Mouse (Mus musculus) ES-Bruce4 (cell line): ENCODE data around the gene Ndufs1. TPM values are rescaled to one million over a fixed set of nuclear protein-coding genes. Genes with fewer than 3 reads are reported as not detected.

ENCODE experiments used
- H3K27ac ChIP-seq: 2 replicates; pipeline ENCODE4 v1.5.1; 2012; ENCODE audit warnings: low read length, inconsistent platforms; ENCODE audit not compliant: insufficient read depth
- H3K27me3 ChIP-seq: 2 replicates; pipeline ENCODE4 v1.6.1; 2012; ENCODE audit warnings: mild to moderate bottlenecking, low read length, inconsistent platforms; ENCODE audit not compliant: control insufficient read depth, poor library complexity, insufficient read depth, severe bottlenecking
- H3K36me3 ChIP-seq: 2 replicates; pipeline ENCODE4 v1.6.1; 2012; ENCODE audit warnings: inconsistent platforms, mild to moderate bottlenecking, low read length, moderate library complexity; ENCODE audit not compliant: control insufficient read depth, poor library complexity, insufficient read depth, severe bottlenecking
- H3K4me1 ChIP-seq: one replicate; pipeline ENCODE4 v1.8.1; 2011; ENCODE audit warnings: low read length; ENCODE audit not compliant: control insufficient read depth, insufficient read depth
- H3K4me3 ChIP-seq: 2 replicates; pipeline ENCODE4 v1.5.1; 2011; ENCODE audit warnings: low read depth, mild to moderate bottlenecking, low read length
- H3K9ac ChIP-seq: 2 replicates; pipeline ENCODE4 v1.6.1; 2012; ENCODE audit warnings: low read depth, mild to moderate bottlenecking, inconsistent platforms; ENCODE audit not compliant: poor library complexity, severe bottlenecking
- H3K9me3 ChIP-seq: replicated peaks from 2 replicates; pipeline ENCODE4 v1.6.1; 2012; ENCODE audit warnings: mild to moderate bottlenecking, low read length, inconsistent platforms; ENCODE audit not compliant: control insufficient read depth, poor library complexity, insufficient read depth, severe bottlenecking
- CTCF ChIP-seq: IDR thresholded peaks from one replicate; pipeline ENCODE4 v1.8.1; 2011; ENCODE audit warnings: low read depth, low read length
- EP300 ChIP-seq: IDR thresholded peaks from 2 replicates; pipeline ENCODE4 v1.6.1; 2011; ENCODE audit warnings: low read depth, low read length; ENCODE audit not compliant: insufficient read depth
- POLR2A ChIP-seq: IDR thresholded peaks from one replicate; pipeline ENCODE4 v1.8.1; 2011; ENCODE audit warnings: low read length; ENCODE audit not compliant: insufficient read depth
- polyA plus RNA-seq: library from polyadenylated mRNA; stranded (reverse); fragments of >200 nt; gene quantifications from 2 replicates; pipeline ENCODE4 v1.2.4, GENCODE M21; 2011; ENCODE audit warnings: low read depth; ENCODE audit not compliant: missing spikeins, insufficient read depth, insufficient read length

Gene Ndufs1
- polyA plus RNA-seq, 1 experiment: 106 TPM

DNA sequence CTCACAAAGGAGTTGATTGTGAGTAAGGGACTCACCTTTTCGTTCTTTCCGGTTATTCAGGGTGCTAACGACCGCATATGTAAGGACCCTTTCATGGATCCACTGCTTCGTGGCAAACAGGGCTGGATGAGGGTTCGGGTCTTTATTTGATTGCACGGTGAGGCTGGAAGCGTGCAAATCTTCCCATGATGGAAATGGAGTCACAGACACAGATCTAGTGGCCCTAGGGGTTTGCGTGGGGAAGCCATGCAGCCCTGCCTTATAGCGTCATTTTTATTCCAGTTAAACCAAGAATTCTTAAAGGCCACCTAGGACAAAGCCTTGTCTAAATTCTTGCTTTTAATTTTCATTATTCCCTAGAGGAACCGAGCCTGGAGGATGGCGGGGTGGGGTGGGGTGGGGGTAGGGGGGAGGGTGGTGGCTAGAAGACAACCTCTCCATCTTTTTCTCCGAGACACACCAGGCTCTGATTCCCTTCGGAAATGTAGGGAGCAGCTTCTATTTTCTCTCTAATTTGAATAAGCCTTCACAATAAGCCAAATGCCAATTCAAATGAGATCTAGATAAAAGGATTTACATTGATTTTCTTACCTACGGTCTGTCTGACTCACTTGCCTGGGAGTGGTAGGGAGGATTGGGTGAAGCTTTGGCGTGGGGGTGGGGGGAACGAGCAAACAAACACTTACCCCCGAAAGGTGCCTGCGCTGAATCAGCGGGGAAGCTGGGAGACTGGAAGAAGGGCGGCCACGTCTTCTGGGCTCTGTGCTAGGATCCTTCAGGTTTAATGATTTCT is 37.0 kb upstream of the Ndufs1 start:
- Histone ChIP-seq H3K36me3 (peaks cover 7% of the 10 kb centered on the region; the same call in 1 of the 2 replicates), H3K9ac (peak overlapping the region; percentile 60; the same call in 1 of the 2 replicates), H3K27me3 (no peaks in the 10 kb centered on the region), H3K27ac (peak overlapping the region; percentile 95), H3K4me1 (peaks cover 6% of the 10 kb centered on the region), H3K4me3 (peak overlapping the region; percentile 34; the same call in 1 of the 2 replicates), H3K9me3 (no peaks in the 10 kb centered on the region)
- TF ChIP-seq EP300: peak; percentile 72; the same call in 1 of the 2 replicates
- TF ChIP-seq POLR2A: no peak

DNA sequence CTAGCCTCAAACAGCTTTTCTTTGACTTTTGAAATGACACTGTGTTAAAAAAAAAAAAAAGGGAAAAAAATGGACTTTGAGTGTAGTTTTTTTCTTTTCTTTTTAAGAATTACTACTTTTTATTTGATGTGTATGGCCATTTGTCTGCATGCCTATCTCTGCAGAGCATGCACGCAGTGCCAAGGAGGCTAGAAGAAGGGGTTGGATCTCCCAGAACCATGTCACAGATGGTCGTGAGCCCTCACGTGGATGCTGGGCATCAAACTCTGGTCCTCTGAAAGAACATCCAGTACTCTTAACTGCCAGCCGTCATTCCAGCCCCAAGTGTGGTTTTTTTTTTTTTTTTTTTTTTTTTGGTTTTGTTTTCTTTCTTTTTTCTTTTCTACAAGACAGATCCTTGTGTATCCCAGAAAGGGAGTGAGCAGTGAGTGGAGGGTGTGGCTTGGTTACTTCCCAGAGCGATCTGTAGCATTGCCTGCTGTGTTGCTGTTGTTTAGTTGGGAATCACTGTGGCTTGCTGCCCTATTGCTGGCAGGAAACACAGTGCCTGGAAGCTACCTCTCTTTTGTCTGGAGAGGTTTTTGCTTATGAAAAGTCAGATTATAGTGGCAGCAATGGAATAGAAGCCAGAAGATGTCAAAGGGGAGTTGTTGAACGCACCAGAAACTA is 33.4 kb upstream of the Ndufs1 start:
- H3K27me3 ChIP-seq: no peaks in the 10 kb centered on the region
- no peak overlapping the region for H3K4me3 ChIP-seq

GRCm38 (mm10) chr1:63207607-63208006 is 31.0 kb upstream of the Ndufs1 start:
- H3K9ac ChIP-seq: no peak overlapping the region
- peaks cover 6% of the 10 kb centered on the region for H3K4me1 ChIP-seq
- H3K36me3 ChIP-seq: peaks cover 7% of the 10 kb centered on the region; the same call in 1 of the 2 replicates
- no peaks in the 10 kb centered on the region for H3K9me3 ChIP-seq
- H3K4me3 ChIP-seq: no peak overlapping the region
- H3K27me3 ChIP-seq: no peaks in the 10 kb centered on the region
- TF ChIP-seq POLR2A (no peak), EP300 (peak; percentile 59; the same call in 1 of the 2 replicates), CTCF (no peak)
- H3K27ac ChIP-seq: peak overlapping the region; percentile 47

More for the DNA sequence above, 33.4 kb upstream of the Ndufs1 start:
- Histone ChIP-seq H3K27ac (peak overlapping the region; percentile 96), H3K4me1 (peaks cover 5% of the 10 kb centered on the region), H3K9me3 (no peaks in the 10 kb centered on the region), H3K36me3 (peaks cover 7% of the 10 kb centered on the region; the same call in 1 of the 2 replicates), H3K9ac (peak overlapping the region; percentile 58; the same call in 1 of the 2 replicates)
- TF ChIP-seq POLR2A (no peak), EP300 (peak; percentile 88)

DNA sequence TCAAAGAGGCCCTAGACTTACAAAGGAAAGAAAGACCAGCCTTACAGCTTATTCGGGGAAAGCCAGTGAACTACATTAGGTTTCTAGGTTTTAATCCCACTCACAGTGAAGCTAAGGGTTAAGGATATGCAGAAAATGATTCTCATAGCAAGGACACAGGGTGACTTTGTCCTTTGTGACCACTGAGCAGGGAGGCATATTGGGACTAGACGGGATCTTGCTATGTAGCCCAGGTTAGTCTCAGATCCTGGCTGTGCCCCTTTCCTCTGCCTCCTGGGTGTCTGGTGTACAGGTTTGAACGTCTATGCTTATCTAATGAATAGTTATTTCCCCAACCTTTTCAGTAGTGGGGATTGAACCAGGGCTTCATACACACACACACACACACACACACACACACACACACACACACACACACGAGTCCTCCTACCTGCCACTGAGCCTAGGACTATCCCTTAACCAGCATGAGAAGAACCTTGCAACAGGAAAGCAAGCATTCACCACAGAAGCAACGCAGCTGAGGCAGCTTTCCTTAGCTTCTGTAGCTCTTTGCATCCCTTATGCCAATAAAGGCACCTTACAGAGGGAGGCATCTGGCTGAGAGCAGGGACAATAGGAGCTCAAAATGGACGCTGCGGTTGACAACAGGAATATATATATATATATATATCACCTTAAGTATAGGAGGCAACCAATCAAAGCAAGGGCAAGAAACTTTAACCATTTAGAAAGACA is 28.2 kb upstream of the Ndufs1 start:
- H3K9me3 ChIP-seq: no peaks in the 10 kb centered on the region
- 0 out of 2 replicates have a peak, but pooled peaks cover 3% of the 10 kb centered on the region for H3K36me3 ChIP-seq
- H3K4me3 ChIP-seq: no peak overlapping the region
- 0 out of 2 replicates have a peak overlapping the region, but pooled peaks have one; percentile 3 for H3K9ac ChIP-seq
- TF ChIP-seq POLR2A (no peak), EP300 (no peak), CTCF (no peak)
- peak overlapping the region; percentile 87 for H3K27ac ChIP-seq
- peaks cover 3% of the 10 kb centered on the region for H3K4me1 ChIP-seq
- H3K27me3 ChIP-seq: no peaks in the 10 kb centered on the region

DNA sequence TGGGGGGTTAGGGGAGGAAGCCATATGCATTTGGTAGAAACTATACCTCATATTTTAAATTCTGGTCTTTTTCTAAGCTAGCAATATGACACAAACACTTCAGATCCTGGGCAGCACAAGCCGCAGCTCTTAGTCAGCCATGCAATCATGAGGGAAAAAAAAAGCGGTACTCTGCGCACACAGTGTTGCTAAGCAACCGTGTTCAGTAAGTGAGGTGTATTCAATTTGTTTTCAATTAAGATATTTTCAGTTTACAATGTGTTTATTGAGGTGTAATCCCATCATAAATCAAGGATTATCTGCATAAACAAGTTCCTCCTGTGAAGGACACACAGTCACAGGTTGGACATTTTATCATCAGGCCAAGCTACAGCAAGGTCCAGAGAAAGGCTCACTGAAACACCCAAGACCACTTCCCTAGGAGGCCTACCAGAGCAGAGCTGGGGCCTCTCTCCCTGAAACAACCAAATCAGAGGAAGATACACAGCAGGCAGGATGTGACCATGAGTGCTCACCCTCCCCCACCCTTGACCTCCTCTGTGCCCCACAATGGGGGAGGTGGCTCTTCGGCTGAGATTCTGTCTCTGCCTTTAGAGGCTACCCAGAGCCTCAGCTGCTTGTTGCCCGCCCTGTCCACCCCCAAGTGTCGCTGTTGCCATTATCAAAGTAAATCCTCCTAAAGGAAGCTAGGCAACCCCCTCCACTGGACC is 27.5 kb upstream of the Ndufs1 start:
- TF ChIP-seq CTCF: peak; percentile 25
- peak; percentile 91 for TF ChIP-seq EP300
- TF ChIP-seq POLR2A: no peak
- H3K4me1 ChIP-seq: peaks cover 3% of the 10 kb centered on the region
- 0 out of 2 replicates have a peak overlapping the region, but pooled peaks have one; percentile 18 for H3K9ac ChIP-seq
- 0 out of 2 replicates have a peak, but pooled peaks cover 3% of the 10 kb centered on the region for H3K36me3 ChIP-seq
- H3K9me3 ChIP-seq: 0 out of 2 replicates have a peak, but pooled peaks cover 3% of the 10 kb centered on the region
- no peaks in the 10 kb centered on the region for H3K27me3 ChIP-seq
- no peak overlapping the region for H3K4me3 ChIP-seq
- peak overlapping the region; percentile 87 for H3K27ac ChIP-seq
